Mouse (Mus musculus) intestine, postnatal 0 days (tissue): ENCODE measurements around the gene Pmm1. TPM values are rescaled to one million over a fixed set of nuclear protein-coding genes. Genes with fewer than 3 reads are reported as not detected.

Experiments
- ATAC-seq: fragments of 200-750 bp; cut with Nextera tagmentation; 2 replicates; pipeline ENCODE4 v1.8.0; 2017; ENCODE audit warnings: mild to moderate bottlenecking, moderate TSS enrichment, moderate library complexity
- H3K27ac ChIP-seq: fragments of 300-500 bp; sonication (generic); 2 replicates; pipeline ENCODE4 v1.5.1; 2014; ENCODE audit warnings: mild to moderate bottlenecking, low read depth, low read length, moderate library complexity
- H3K27me3 ChIP-seq: fragments of 300-500 bp; sonication (generic); replicated peaks from 2 replicates; pipeline ENCODE4 v1.6.1; 2014; ENCODE audit warnings: low read length, mixed read lengths; ENCODE audit not compliant: control insufficient read depth, insufficient read depth
- H3K36me3 ChIP-seq: fragments of 300-500 bp; sonication (generic); 2 replicates; pipeline ENCODE4 v1.6.1; 2014; ENCODE audit warnings: mild to moderate bottlenecking, moderate library complexity; ENCODE audit not compliant: control insufficient read depth, insufficient read depth
- H3K4me1 ChIP-seq: fragments of 300-500 bp; sonication (generic); replicated peaks from 2 replicates; pipeline ENCODE4 v1.6.1; 2014; ENCODE audit warnings: antibody characterized with exemption, low read length, mixed read lengths; ENCODE audit not compliant: control insufficient read depth, insufficient read depth
- H3K4me2 ChIP-seq: fragments of 300-500 bp; sonication (generic); replicated peaks from 2 replicates; pipeline ENCODE4 v1.6.1; 2014; ENCODE audit warnings: low read depth, mild to moderate bottlenecking, moderate library complexity
- H3K4me3 ChIP-seq: fragments of 300-500 bp; sonication (generic); 2 replicates; pipeline ENCODE4 v1.5.1; 2014; ENCODE audit warnings: low read depth, low read length
- H3K9ac ChIP-seq: fragments of 300-500 bp; sonication (generic); 2 replicates; pipeline ENCODE4 v1.6.1; 2014; ENCODE audit warnings: mild to moderate bottlenecking, low read depth, low read length
- H3K9me3 ChIP-seq: fragments of 300-500 bp; sonication (generic); 2 replicates; pipeline ENCODE4 v1.6.1; 2016; ENCODE audit warnings: mixed run types; ENCODE audit not compliant: control insufficient read depth
- CTCF ChIP-seq: sonication (generic); IDR thresholded peaks from 2 replicates; pipeline ENCODE4 v1.5.1; 2016; ENCODE audit warnings: low read depth, mild to moderate bottlenecking, control low read depth, antibody characterized with exemption, moderate library complexity
- WGBS: fragments of 180-500 bp; shearing (Covaris S2); extraction: QIAGEN DNeasy Blood & Tissue Kit; methylation state at CpG from one replicate; pipeline ENCODE4 v1.1.7; 2014; 5-methylcytosine and 5-hydroxymethylcytosine counted together
- polyA plus RNA-seq: library from polyadenylated mRNA; unstranded; fragments of >200 nt; fragmentation: Nextera tagmentation; extraction: Ambion mirVana; gene quantifications from 2 replicates; pipeline ENCODE4 v1.2.1, GENCODE M21; 2015

The Pmm1 gene
- polyA plus RNA-seq, 1 experiment from 2014 or later, result 15.8 TPM

DNA sequence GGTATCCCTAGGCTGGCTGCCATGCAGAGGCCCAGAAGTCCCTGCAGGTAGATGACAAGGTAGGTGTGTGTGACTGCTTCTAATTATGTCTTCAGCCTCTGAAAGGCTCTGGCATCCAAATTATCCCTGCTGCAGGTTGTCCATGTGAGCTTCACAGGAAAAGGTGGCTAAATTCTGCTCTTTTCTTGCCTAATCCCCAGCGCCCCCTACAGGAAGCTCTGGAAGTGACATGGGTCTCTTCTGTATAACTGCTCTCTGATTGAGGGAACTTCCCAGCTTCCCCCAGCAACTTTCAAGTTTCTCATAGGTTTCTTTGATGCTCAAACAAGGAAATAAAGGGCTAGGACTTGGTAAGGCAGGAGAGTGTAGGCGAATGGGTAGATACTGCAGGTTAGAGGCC lies 55.8 kb downstream of the Pmm1 start:
- H3K36me3 ChIP-seq, result peaks cover 93% of the 10 kb centered on the region
- WGBS, result 41% methylated on average over 2 of the region's 2 CpGs
- H3K27me3 ChIP-seq, result no peaks in the 10 kb centered on the region
- peak; percentile 89 for TF ChIP-seq CTCF
- H3K4me3 ChIP-seq, result no peak overlapping the region
- no peaks in the 10 kb centered on the region for H3K4me1 ChIP-seq
- H3K9me3 ChIP-seq, result no peaks in the 10 kb centered on the region
- no peak overlapping the region for H3K9ac ChIP-seq
- ATAC-seq, result 0 out of 2 replicates have a peak, but pooled peaks have one; percentile 26
- H3K4me2 ChIP-seq, result no peak overlapping the region
- no peak overlapping the region for H3K27ac ChIP-seq

Other genes with a start within 250 kb of the Pmm1 start
- 5.6 and 7.3 TPM in 2 replicates for gene Zc3h7b, start 215.9 kb downstream of the Pmm1 start, polyA plus RNA-seq
- 20.6 and 21.9 TPM in 2 replicates for gene Rangap1, start 215.4 kb downstream of the Pmm1 start, polyA plus RNA-seq
- 13.4 and 16.0 TPM in 2 replicates for gene Tef, start 158.5 kb downstream of the Pmm1 start, polyA plus RNA-seq
- gene Tob2, start 102.1 kb downstream of the Pmm1 start, polyA plus RNA-seq, result 19.8 and 22.1 TPM in 2 replicates
- gene Phf5a, start 89.0 kb downstream of the Pmm1 start, polyA plus RNA-seq, result 75.9 and 79.2 TPM in 2 replicates
- gene Aco2, start 88.6 kb downstream of the Pmm1 start, polyA plus RNA-seq, result 192 and 209 TPM in 2 replicates
- 114 and 123 TPM in 2 replicates for gene Polr3h, start 34.7 kb downstream of the Pmm1 start, polyA plus RNA-seq
- gene Csdc2, start 24.2 kb downstream of the Pmm1 start, polyA plus RNA-seq, result 4.4 and 4.9 TPM in 2 replicates
- not detected in 2 replicates for gene 1700029P11Rik, start 19.6 kb upstream of the Pmm1 start, polyA plus RNA-seq
- 22.6 and 23.2 TPM in 2 replicates for gene Xrcc6, start 26.9 kb upstream of the Pmm1 start, polyA plus RNA-seq
- gene Desi1, start 72.9 kb upstream of the Pmm1 start, polyA plus RNA-seq, result 10.0 and 12.1 TPM in 2 replicates
- 86.1 and 99.0 TPM in 2 replicates for gene Snu13, start 86.7 kb upstream of the Pmm1 start, polyA plus RNA-seq
- not detected in 2 replicates for gene 4930407I10Rik, start 98.2 kb upstream of the Pmm1 start, polyA plus RNA-seq
- not detected in 2 replicates for gene Mei1, start 109.1 kb upstream of the Pmm1 start, polyA plus RNA-seq
- 3.5 and 4.2 TPM in 2 replicates for gene Ccdc134, start 167.0 kb upstream of the Pmm1 start, polyA plus RNA-seq
- gene Srebf2, start 186.3 kb upstream of the Pmm1 start, polyA plus RNA-seq, result 68.7 and 69.5 TPM in 2 replicates